Mouse (Mus musculus) hindbrain, postnatal 0 days (tissue): ENCODE measurements around the gene Plk3. TPM values are rescaled to one million over a fixed set of nuclear protein-coding genes. Genes with fewer than 3 reads are reported as not detected.
A peak's percentile ranks its signal among the peaks of the same experiment; 100 is the strongest.

Source experiments
- ATAC-seq: fragments of 200-750 bp; cut with Nextera tagmentation; 2 replicates; pipeline ENCODE4 v1.8.0; 2017; ENCODE audit warnings: mild to moderate bottlenecking, moderate TSS enrichment, moderate library complexity
- DNase-seq: peaks from one replicate; pipeline ENCODE4 v3.0.0-alpha.2; 2015; ENCODE audit warnings: low spot score
- H3K27ac ChIP-seq: fragments of 300-500 bp; sonication (generic); 2 replicates; pipeline ENCODE4 v1.5.1; 2014; ENCODE audit warnings: mild to moderate bottlenecking
- H3K27me3 ChIP-seq: fragments of 300-500 bp; sonication (generic); 2 replicates; pipeline ENCODE4 v1.6.1; 2014; ENCODE audit warnings: low read length, mixed read lengths; ENCODE audit not compliant: insufficient read depth
- H3K36me3 ChIP-seq: fragments of 300-500 bp; sonication (generic); 2 replicates; pipeline ENCODE4 v1.6.1; 2014; ENCODE audit warnings: low read length, mixed read lengths; ENCODE audit not compliant: insufficient read depth
- H3K4me1 ChIP-seq: fragments of 300-500 bp; sonication (generic); 2 replicates; pipeline ENCODE4 v1.6.1; 2014; ENCODE audit warnings: antibody characterized with exemption, low read length, mixed read lengths; ENCODE audit not compliant: insufficient read depth
- H3K4me2 ChIP-seq: fragments of 300-500 bp; sonication (generic); 2 replicates; pipeline ENCODE4 v1.6.1; 2014; ENCODE audit warnings: low read depth, mild to moderate bottlenecking, low read length, moderate library complexity, mixed read lengths
- H3K4me3 ChIP-seq: fragments of 300-500 bp; sonication (generic); 2 replicates; pipeline ENCODE4 v1.5.1; 2014; ENCODE audit warnings: low read length
- H3K9ac ChIP-seq: fragments of 300-500 bp; sonication (generic); replicated peaks from 2 replicates; pipeline ENCODE4 v1.6.1; 2014; ENCODE audit warnings: mild to moderate bottlenecking, low read length, moderate library complexity, mixed read lengths
- H3K9me3 ChIP-seq: fragments of 300-500 bp; sonication (generic); 2 replicates; pipeline ENCODE4 v1.6.1; 2016; ENCODE audit warnings: low read length, mixed read lengths
- CTCF ChIP-seq: IDR thresholded peaks from 2 replicates; pipeline ENCODE4 v1.5.1; 2016; ENCODE audit warnings: antibody characterized with exemption, control low read depth, low read depth
- WGBS: fragments of 180-500 bp; shearing (Covaris S2); extraction: QIAGEN DNeasy Blood & Tissue Kit; methylation state at CpG from one replicate; pipeline ENCODE4 v1.1.7; 2014; 5-methylcytosine and 5-hydroxymethylcytosine counted together
- polyA plus RNA-seq: library from polyadenylated mRNA; unstranded; fragments of >200 nt; fragmentation: Nextera tagmentation; extraction: Ambion mirVana; gene quantifications from 2 replicates; pipeline ENCODE4 v1.2.1, GENCODE M21; 2015
- total RNA-seq: library from RNA; depleted of rRNA; stranded (reverse); fragments of >200 nt; gene quantifications from 2 replicates; pipeline ENCODE4 v1.2.3, GENCODE M21; 2014

Gene Plk3
- total and polyA plus RNA-seq, 2 experiments from 2014 or later, result 29.1 to 29.8 TPM

DNA sequence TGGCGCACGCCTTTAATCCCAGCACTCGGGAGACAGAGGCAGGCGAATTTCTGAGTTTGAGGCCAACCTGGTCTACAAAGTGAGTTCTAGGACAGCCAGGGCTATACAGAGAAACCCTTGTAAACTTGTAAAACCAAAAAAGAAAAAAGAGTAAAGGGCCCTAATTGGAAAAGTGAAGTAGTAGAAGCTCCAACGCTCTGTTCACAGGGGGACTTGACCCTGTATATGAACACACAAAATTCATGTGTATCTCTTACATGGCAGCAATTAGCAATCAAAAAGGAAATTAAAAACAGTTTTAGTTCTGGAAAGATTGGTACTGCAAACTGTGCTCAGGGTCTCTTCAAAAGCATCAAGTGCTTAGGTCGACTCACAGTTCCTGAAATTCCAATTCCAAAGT is 22.6 kb upstream of the Plk3 start:
- Histone ChIP-seq H3K9ac (peak overlapping the region; percentile 96), H3K36me3 (peaks cover 12% of the 10 kb centered on the region; the same call in 1 of the 2 replicates), H3K4me2 (peak overlapping the region; percentile 97), H3K27ac (peak overlapping the region; percentile 96; the same call in 1 of the 2 replicates), H3K9me3 (no peaks in the 10 kb centered on the region), H3K4me1 (no peaks in the 10 kb centered on the region), H3K27me3 (no peaks in the 10 kb centered on the region), H3K4me3 (peak overlapping the region; percentile 97)
- ATAC-seq, result no peak
- WGBS, result 26% methylated on average over 6 of the region's 6 CpGs
- DNase-seq, result no peak
- no peak for TF ChIP-seq CTCF

DNA sequence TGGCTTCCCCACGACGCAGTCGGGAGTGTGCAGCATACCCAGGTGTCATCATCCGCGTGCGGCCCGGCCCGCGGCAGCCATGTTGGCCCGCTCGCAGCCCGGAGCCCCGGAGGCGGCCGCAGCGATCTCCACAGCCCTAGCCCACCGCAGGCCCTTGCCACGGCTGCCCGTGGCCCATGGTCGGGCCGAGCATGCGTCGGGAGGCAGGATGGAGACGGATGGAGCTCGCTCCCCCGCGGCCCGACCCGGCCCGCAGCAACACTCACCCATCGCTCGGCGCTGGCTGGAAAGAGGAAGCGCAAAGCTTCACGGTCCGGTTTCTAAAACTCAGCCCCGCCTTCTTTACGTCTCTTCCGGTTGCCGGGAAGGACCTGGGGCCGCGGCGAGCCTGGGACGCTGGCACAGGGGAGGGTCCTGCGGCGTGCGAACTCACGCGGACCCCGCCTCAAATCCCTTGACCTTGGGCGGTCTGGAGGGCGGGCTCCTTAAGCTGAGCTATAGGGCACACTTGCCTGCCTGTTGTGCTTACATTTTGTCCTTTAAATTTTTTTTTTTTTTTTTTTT is 22.1 kb upstream of the Plk3 start, which contains the start of gene Rps8:
Rps8 (minus strand) TSS at position 452 of the 564 bp plus-strand sequence.
- no peak for TF ChIP-seq CTCF
- H3K36me3 ChIP-seq, result peaks cover 13% of the 10 kb centered on the region; the same call in 1 of the 2 replicates
- ATAC-seq (peak; percentile 94), DNase-seq (peak; percentile 95)
- no peaks in the 10 kb centered on the region for H3K27me3 ChIP-seq
- H3K4me3 ChIP-seq, result peak within 1 kb of the TSS; percentile 97
- peak within 1 kb of the TSS; percentile 96 for H3K9ac ChIP-seq
- H3K4me2 ChIP-seq, result peak within 1 kb of the TSS; percentile 97
- no peaks in the 10 kb centered on the region for H3K9me3 ChIP-seq
- under 1% methylated on average over 51 of the region's 52 CpGs for WGBS
- H3K4me1 ChIP-seq, result no peaks in the 10 kb centered on the region
- peak within 1 kb of the TSS; percentile 96 for H3K27ac ChIP-seq

DNA sequence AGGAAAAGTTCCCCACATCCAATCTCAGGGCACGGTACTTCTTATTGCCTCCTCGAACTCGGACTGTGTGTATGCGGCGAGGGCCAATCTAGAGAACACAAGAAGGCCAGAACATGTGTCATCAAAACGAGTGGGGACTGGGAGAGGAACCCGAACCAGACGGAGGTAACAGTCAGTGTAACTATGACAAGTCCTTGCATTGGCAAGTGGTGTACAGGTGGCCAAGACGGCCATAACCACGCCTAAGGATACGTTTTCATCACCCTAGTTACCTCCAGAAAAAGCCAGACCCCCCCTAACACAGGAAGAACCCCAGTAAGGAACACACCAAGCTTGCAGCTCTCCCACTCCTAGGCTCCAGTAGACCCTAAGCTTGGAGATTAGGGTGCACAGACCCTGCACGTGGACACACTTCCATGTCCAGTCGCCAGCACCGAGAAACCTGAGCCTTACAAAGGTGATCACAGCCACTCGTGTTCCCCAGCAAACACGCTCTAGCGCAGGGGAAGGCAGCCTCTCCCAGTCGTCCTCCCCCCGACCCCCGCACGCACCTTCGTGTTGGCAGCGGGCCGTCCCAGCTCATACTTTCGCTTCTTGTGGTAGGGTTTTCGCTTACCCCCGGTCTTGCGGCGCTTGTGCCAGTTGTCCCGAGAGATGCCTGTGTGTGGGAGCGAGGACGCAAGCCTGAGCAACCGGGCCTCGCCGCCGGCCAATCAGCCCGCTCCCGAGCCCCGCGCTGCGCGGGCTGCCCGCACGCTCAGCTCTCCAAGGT is 21.4 kb upstream of the Plk3 start:
- peak; percentile 27 for ATAC-seq
- Histone ChIP-seq H3K4me2 (peak overlapping the region; percentile 97), H3K27me3 (no peaks in the 10 kb centered on the region), H3K36me3 (peaks cover 20% of the 10 kb centered on the region; the same call in 1 of the 2 replicates), H3K9ac (peak overlapping the region; percentile 96), H3K4me3 (peak overlapping the region; percentile 97), H3K4me1 (no peaks in the 10 kb centered on the region), H3K27ac (peak overlapping the region; percentile 96), H3K9me3 (no peaks in the 10 kb centered on the region)
- TF ChIP-seq CTCF, result no peak
- 2% methylated on average over 44 of the region's 44 CpGs for WGBS
- no peak for DNase-seq

DNA sequence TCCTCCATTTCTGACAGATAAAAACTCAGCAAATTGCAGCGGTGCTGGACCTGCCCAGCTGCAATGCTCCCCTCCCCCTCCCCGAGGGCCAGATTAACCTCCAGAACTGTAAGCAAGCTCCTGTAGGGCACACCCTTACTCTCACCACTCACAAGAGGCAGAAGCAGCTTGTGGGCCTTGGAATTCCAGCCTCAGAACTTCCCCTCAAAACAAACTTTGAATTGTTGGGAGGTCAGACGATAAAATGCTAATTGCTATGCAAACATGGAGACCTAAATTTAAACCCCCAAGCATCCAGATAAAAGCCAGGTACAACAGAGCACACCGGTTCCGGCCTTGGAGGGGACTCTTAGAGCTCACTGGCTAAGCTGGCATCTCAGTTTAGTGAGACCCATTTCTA is 19.0 kb upstream of the Plk3 start:
- Histone ChIP-seq H3K27me3 (no peaks in the 10 kb centered on the region), H3K9me3 (no peaks in the 10 kb centered on the region), H3K4me1 (no peaks in the 10 kb centered on the region), H3K27ac (no peak overlapping the region), H3K4me2 (no peak overlapping the region), H3K4me3 (no peak overlapping the region), H3K9ac (no peak overlapping the region), H3K36me3 (peaks cover 24% of the 10 kb centered on the region; the same call in 1 of the 2 replicates)
- WGBS, result 84% methylated on average over 5 of the region's 5 CpGs
- ATAC-seq, result no peak
- TF ChIP-seq CTCF, result no peak
- no peak for DNase-seq

DNA sequence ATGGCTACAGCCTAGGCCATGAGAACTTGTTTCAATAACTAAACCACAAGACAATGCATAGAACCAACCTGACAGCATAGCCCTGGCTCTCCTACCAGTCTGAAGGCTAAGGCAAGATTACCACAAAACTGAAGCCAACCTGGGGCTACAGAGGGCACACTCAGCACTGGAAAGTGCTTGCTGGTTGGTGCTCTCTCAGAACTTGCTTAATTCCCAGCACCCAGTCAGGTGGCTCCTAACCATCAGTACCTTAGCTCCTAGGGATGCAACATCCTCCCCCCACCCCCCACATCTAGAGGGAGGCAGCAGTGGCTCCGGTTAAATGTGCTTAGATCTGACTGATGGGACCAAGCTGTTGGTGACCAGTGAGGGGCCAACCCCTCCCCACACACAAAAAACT is 17.7 kb upstream of the Plk3 start:
- ATAC-seq, result no peak
- Histone ChIP-seq H3K4me2 (no peak overlapping the region), H3K4me1 (no peaks in the 10 kb centered on the region), H3K27me3 (no peaks in the 10 kb centered on the region), H3K36me3 (peaks cover 24% of the 10 kb centered on the region; the same call in 1 of the 2 replicates), H3K27ac (no peak overlapping the region), H3K4me3 (no peak overlapping the region), H3K9ac (no peak overlapping the region), H3K9me3 (no peaks in the 10 kb centered on the region)
- DNase-seq, result no peak
- 79% methylated on average over 1 of the region's 1 CpGs for WGBS
- TF ChIP-seq CTCF, result no peak

DNA sequence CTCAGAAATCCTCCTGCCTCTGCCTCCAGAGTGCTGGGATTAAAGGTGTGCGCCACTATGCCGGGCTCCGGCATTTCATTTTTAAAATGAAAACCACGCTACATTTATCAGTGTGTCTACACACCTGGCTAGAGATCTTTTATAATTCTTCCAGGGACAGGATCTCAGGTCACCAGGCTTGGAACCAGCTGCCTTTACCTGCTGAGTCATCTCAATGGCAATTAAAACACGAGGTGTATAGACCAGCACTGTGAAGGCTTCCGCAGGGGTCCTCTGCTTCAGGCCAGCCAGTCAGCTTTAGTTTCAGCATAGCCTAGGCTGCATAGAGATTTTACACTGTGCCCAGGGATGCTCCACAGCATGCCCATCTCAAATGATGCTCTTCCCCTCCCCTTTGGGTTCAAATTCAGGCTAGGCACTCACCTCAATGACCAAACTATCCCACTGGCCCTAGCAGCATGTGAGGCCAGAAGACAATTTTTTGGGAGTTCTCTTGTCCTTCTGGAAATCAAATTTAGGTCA is 16.5 kb upstream of the Plk3 start:
- no peak overlapping the region for H3K4me2 ChIP-seq
- DNase-seq (no peak), ATAC-seq (no peak)
- no peak overlapping the region for H3K9ac ChIP-seq
- no peak overlapping the region for H3K4me3 ChIP-seq
- no peaks in the 10 kb centered on the region for H3K27me3 ChIP-seq
- H3K9me3 ChIP-seq, result no peaks in the 10 kb centered on the region
- no peaks in the 10 kb centered on the region for H3K4me1 ChIP-seq
- WGBS, result 90% methylated on average over 6 of the region's 6 CpGs
- peaks cover 24% of the 10 kb centered on the region; the same call in 1 of the 2 replicates for H3K36me3 ChIP-seq
- TF ChIP-seq CTCF, result no peak
- no peak overlapping the region for H3K27ac ChIP-seq
